Mouse (Mus musculus): ENCODE measurements at regions not wholly inside any gene's neighbourhood (a gene's known extent, or its start where the extent isn't known, plus 50 kb on each side); places are given as distances from the start of the nearest gene placed in this dataset.

DNA sequence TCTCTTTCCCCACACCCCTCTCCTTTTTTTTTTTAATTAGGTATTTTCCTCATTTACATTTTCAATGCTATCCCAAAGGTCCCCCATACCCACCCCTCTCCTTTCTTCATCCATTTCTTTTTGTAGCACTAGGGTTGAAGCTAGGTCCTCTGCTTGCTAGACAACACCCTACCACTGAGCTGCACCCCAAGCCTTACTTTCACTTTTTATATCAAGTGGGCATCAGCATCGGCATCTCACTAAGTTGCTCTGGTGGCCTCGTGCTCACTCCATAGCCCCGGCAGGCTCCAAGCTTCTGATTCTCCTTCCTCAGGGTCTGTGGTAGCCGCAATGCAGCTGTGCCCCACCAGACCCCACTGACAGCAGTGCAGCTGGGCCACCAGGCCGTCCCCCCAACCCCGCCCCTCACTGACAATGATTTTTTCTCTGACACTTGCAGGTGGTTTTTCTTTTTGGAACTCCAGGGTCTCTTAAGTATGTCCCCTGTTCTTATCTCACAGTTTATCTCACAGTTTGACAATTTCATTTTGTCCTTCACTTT, 77.5 kb downstream of the Nufip1 start:
- WGBS: 91% methylated on average over 6 of the region's 6 CpGs
- no peak for ATAC-seq
- Histone ChIP-seq H3K9ac (ENCODE audit: low read depth, low read length) (no peak overlapping the region), H3K4me3 (ENCODE audit: low read length) (no peak overlapping the region), H3K4me1 (ENCODE audit: control insufficient read depth, insufficient read depth, low read length) (peaks cover 4% of the 10 kb centered on the region; the same call in 1 of the 2 replicates), H3K36me3 (ENCODE audit: control insufficient read depth, insufficient read depth, low read length) (no peaks in the 10 kb centered on the region), H3K4me2 (ENCODE audit: low read depth, low read length) (no peak overlapping the region), H3K27ac (ENCODE audit: low read length) (no peak overlapping the region), H3K27me3 (replicated peaks; ENCODE audit: control insufficient read depth, insufficient read depth, low read length) (no peaks in the 10 kb centered on the region), H3K9me3 (ENCODE audit: control insufficient read depth, low read length) (no peaks in the 10 kb centered on the region)

DNA sequence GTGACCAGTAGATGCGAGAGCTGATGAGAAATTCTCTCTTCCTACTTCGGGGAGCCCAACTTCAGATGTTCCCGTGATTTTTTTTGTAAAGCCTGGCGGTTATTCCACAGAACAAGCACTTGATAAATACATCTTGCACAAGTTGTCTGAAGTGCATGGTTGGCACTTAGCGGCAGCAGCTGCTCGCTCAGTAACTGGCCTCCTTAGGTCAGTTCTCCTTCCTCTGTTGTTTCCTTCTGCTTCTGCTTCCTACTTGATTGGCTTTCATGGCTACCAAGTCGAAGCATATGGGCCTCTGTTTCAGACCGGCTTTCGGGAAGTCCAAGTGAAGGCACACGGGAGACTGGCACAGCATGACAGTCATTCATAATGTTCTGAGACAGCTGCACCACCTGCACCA, 84.6 kb downstream of the Nufip1 start:
- H3K36me3 ChIP-seq (ENCODE audit: control insufficient read depth, insufficient read depth, low read length): no peaks in the 10 kb centered on the region
- 78% methylated on average over 10 of the region's 10 CpGs for WGBS
- H3K9me3 ChIP-seq (ENCODE audit: control insufficient read depth, low read length): no peaks in the 10 kb centered on the region
- no peaks in the 10 kb centered on the region for H3K4me1 ChIP-seq (ENCODE audit: control insufficient read depth, insufficient read depth, low read length)
- ATAC-seq: no peak
- no peak overlapping the region for H3K9ac ChIP-seq (ENCODE audit: low read depth, low read length)
- H3K4me3 ChIP-seq (ENCODE audit: low read length): no peak overlapping the region
- H3K27me3 ChIP-seq (replicated peaks; ENCODE audit: control insufficient read depth, insufficient read depth, low read length): no peaks in the 10 kb centered on the region
- H3K27ac ChIP-seq (ENCODE audit: low read length): no peak overlapping the region
- H3K4me2 ChIP-seq (ENCODE audit: low read depth, low read length): no peak overlapping the region

DNA sequence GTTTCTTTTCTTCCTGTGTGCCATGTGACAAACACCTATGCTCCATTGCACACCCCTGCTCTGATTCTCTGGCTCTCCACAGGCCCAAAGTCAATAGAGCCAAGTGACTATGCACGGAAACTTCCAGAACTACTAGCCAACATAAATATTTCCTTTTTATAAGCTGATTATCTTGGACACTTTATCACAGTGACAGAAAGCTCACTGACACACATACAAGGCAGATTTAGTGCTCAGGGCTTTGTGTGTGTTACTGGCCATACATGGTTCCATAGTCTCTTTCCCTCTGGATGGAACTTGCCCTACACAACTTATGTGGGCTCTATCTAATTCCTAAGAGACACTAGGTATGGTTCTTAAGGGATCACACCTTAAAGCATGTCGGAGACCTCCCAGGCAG, 86.7 kb downstream of the Nufip1 start:
- Histone ChIP-seq H3K27ac (ENCODE audit: low read length) (no peak overlapping the region), H3K36me3 (ENCODE audit: control insufficient read depth, insufficient read depth, low read length) (no peaks in the 10 kb centered on the region), H3K4me2 (ENCODE audit: low read depth, low read length) (no peak overlapping the region), H3K9me3 (ENCODE audit: control insufficient read depth, low read length) (no peaks in the 10 kb centered on the region), H3K9ac (ENCODE audit: low read depth, low read length) (no peak overlapping the region), H3K4me3 (ENCODE audit: low read length) (no peak overlapping the region), H3K4me1 (ENCODE audit: control insufficient read depth, insufficient read depth, low read length) (no peaks in the 10 kb centered on the region), H3K27me3 (replicated peaks; ENCODE audit: control insufficient read depth, insufficient read depth, low read length) (no peaks in the 10 kb centered on the region)
- ATAC-seq: no peak
- WGBS: 73% methylated on average over 2 of the region's 2 CpGs

DNA sequence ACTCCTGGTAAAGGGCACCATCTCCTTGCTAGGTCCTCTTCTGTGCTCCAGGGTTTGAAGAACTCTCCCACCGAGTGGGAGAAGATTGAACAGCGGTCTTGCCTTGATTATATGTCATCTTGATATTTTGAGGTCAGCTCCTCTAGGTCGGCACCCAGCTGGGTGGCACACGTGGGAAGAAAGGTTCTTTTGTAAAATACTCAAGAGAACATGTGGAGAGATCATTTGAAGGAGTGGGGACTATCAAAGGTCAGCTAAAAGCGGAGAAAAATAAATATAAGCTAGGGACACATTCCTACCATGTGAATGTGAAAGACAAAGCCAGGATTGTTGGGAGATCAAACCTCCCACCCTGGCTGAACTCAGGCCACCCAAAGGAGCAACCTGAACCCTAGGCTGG, 87.7 kb downstream of the Nufip1 start:
- Histone ChIP-seq H3K36me3 (ENCODE audit: control insufficient read depth, insufficient read depth, low read length) (no peaks in the 10 kb centered on the region), H3K4me3 (ENCODE audit: low read length) (no peak overlapping the region), H3K9me3 (ENCODE audit: control insufficient read depth, low read length) (no peaks in the 10 kb centered on the region), H3K27me3 (replicated peaks; ENCODE audit: control insufficient read depth, insufficient read depth, low read length) (no peaks in the 10 kb centered on the region), H3K27ac (ENCODE audit: low read length) (no peak overlapping the region), H3K4me1 (ENCODE audit: control insufficient read depth, insufficient read depth, low read length) (no peaks in the 10 kb centered on the region), H3K9ac (ENCODE audit: low read depth, low read length) (no peak overlapping the region), H3K4me2 (ENCODE audit: low read depth, low read length) (no peak overlapping the region)
- no peak for ATAC-seq
- WGBS: 61% methylated on average over 5 of the region's 5 CpGs

DNA sequence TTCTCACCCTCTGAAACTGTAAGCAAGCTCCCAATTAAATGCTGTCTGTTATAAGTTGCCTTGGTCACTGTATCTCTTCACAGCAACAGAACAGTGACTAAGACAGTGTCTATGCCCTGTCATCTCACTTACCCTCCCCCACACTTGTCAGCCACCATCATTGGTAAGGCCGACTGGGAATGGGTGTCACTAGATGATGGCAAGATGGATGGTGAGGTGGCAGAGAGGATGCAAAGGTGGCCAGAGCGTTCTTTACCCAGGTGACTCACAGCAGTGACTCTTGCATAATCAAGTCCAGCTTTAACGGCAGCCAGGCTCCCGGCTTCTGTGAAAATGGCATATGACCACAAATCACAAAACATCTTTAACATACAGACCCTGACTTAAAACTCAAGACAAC, 91.9 kb downstream of the Nufip1 start:
- ATAC-seq: no peak
- Histone ChIP-seq H3K4me2 (ENCODE audit: low read depth, low read length) (no peak overlapping the region), H3K27me3 (replicated peaks; ENCODE audit: control insufficient read depth, insufficient read depth, low read length) (no peaks in the 10 kb centered on the region), H3K9me3 (ENCODE audit: control insufficient read depth, low read length) (no peaks in the 10 kb centered on the region), H3K9ac (ENCODE audit: low read depth, low read length) (no peak overlapping the region), H3K27ac (ENCODE audit: low read length) (no peak overlapping the region), H3K4me1 (ENCODE audit: control insufficient read depth, insufficient read depth, low read length) (no peaks in the 10 kb centered on the region), H3K36me3 (ENCODE audit: control insufficient read depth, insufficient read depth, low read length) (no peaks in the 10 kb centered on the region), H3K4me3 (ENCODE audit: low read length) (no peak overlapping the region)
- WGBS: 86% methylated on average over 4 of the region's 4 CpGs

DNA sequence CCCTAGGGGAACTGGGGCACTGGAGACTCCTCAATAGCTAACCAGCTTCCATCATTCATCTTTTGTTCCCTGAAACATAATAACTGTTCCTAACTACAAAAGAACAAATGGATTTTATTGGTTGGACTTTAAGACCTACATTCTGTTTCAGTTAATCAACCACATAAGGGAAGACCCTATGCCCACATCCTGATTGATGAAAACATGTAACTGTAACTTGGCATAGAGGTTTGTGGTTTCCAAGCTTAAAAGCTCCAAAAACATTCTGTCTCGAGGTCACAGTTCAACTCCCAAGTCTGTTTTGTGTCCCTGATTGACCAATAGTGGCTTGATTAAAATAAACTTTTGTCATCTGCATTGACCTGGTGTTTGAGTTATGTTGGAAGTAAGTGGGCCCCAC, 92.4 kb downstream of the Nufip1 start:
- Histone ChIP-seq H3K27me3 (replicated peaks; ENCODE audit: control insufficient read depth, insufficient read depth, low read length) (no peaks in the 10 kb centered on the region), H3K4me1 (ENCODE audit: control insufficient read depth, insufficient read depth, low read length) (no peaks in the 10 kb centered on the region), H3K36me3 (ENCODE audit: control insufficient read depth, insufficient read depth, low read length) (no peaks in the 10 kb centered on the region), H3K27ac (ENCODE audit: low read length) (no peak overlapping the region), H3K4me2 (ENCODE audit: low read depth, low read length) (no peak overlapping the region), H3K9ac (ENCODE audit: low read depth, low read length) (no peak overlapping the region), H3K4me3 (ENCODE audit: low read length) (no peak overlapping the region), H3K9me3 (ENCODE audit: control insufficient read depth, low read length) (no peaks in the 10 kb centered on the region)
- ATAC-seq: no peak
- WGBS: 54% methylated on average over 1 of the region's 1 CpGs

DNA sequence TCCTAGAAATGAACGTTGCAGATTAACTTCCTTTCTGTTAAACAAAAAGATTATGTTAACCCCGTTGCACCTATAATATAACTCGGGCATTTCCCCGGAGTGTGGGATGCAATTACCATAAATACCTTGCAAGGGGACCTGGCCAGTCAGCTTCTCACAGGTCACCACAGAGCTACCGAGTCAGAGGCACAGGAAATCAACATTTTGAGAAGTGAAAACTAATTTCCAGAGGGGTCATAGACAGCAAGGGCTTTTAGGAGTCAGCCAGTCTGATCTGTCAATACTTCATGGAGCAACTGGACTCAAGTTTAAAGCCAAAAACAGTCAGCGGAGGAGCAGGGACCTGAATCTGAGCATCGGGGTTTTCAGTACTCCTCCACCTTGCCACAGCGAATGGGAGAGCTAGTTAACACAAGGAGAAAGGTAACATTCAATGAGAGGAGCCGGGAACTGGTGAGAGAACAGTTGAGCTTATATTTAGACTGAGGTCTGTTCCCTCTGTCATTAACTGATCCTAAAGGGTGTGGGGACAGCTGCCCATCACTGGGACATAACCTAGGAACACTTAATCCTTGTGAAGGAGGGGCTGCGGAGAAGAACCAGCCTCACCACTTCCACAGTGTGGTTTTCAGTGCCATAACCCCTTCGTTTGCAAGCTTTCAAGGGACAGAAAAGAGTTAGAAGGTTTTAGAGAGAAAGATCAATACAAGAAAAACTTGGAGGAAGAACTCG, 105.9 kb downstream of the Nufip1 start:
- H3K27ac ChIP-seq (ENCODE audit: low read length): peak overlapping the region; percentile 55; the same call in 1 of the 2 replicates
- no peak overlapping the region for H3K9ac ChIP-seq (ENCODE audit: low read depth, low read length)
- H3K9me3 ChIP-seq (ENCODE audit: control insufficient read depth, low read length): no peaks in the 10 kb centered on the region
- H3K4me2 ChIP-seq (ENCODE audit: low read depth, low read length): no peak overlapping the region
- 62% methylated on average over 12 of the region's 12 CpGs for WGBS
- H3K27me3 ChIP-seq (replicated peaks; ENCODE audit: control insufficient read depth, insufficient read depth, low read length): no peaks in the 10 kb centered on the region
- H3K4me3 ChIP-seq (ENCODE audit: low read length): no peak overlapping the region
- no peak for ATAC-seq
- H3K4me1 ChIP-seq (ENCODE audit: control insufficient read depth, insufficient read depth, low read length): 0 out of 2 replicates have a peak, but pooled peaks cover 8% of the 10 kb centered on the region
- no peaks in the 10 kb centered on the region for H3K36me3 ChIP-seq (ENCODE audit: control insufficient read depth, insufficient read depth, low read length)

DNA sequence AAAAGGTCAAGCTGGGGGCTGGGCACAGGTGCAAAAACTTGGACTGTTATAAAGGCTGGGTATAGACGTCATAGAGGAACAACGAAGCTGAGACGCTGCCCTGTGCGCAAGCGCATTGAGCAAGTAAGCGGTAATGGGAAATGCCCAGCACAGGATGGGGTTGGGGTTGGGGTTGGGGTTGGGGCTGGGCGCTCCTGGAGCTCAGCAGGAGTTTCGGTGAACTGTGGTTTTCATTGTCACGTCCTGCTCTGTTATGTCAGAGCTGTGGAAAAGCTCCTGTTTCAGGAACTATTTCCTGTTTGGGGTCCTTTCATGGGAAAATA, 106.4 kb downstream of the Nufip1 start:
- Histone ChIP-seq H3K9me3 (ENCODE audit: control insufficient read depth, low read length) (no peaks in the 10 kb centered on the region), H3K4me3 (ENCODE audit: low read length) (no peak overlapping the region), H3K9ac (ENCODE audit: low read depth, low read length) (no peak overlapping the region), H3K27me3 (replicated peaks; ENCODE audit: control insufficient read depth, insufficient read depth, low read length) (no peaks in the 10 kb centered on the region), H3K27ac (ENCODE audit: low read length) (peak overlapping the region; percentile 55), H3K36me3 (ENCODE audit: control insufficient read depth, insufficient read depth, low read length) (no peaks in the 10 kb centered on the region), H3K4me1 (ENCODE audit: control insufficient read depth, insufficient read depth, low read length) (peaks cover 12% of the 10 kb centered on the region), H3K4me2 (ENCODE audit: low read depth, low read length) (no peak overlapping the region)
- WGBS: 70% methylated on average over 9 of the region's 9 CpGs
- peak; percentile 34 for ATAC-seq

DNA sequence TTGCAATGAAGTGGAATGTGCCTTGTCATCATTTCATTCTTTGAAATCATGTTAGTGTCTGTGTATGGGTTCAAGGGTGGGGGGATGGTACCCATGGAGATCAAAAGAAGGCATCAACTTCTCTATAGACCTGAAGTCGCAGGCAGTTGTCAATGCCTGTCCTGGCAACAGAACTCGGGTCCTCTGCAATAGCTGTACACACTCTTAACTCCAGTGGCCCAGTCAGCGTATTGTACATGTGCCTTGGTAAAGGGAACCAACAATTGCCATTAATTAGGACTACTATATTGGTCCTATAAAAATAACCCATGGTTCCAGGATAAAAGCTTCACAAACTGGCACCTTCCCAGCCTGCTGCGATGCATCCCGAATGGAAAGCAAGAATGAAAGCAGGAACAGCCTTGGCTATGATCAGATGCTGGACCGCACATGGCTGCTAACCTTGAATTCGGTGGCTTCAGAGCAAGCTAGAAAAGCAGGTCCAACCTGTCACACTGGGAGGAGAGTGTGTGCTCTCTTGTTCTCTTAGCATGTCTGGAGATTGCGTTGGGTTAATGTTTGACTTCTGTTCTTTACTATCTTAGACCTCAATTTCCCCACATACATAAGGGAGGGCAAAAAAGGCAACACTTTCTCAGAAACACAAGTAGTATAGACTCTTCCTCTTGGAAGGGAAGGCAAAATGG, 107.0 kb downstream of the Nufip1 start:
- no peak overlapping the region for H3K9ac ChIP-seq (ENCODE audit: low read depth, low read length)
- no peaks in the 10 kb centered on the region for H3K9me3 ChIP-seq (ENCODE audit: control insufficient read depth, low read length)
- peak overlapping the region; percentile 55 for H3K27ac ChIP-seq (ENCODE audit: low read length)
- no peaks in the 10 kb centered on the region for H3K36me3 ChIP-seq (ENCODE audit: control insufficient read depth, insufficient read depth, low read length)
- H3K4me3 ChIP-seq (ENCODE audit: low read length): no peak overlapping the region
- peak; percentile 94 for ATAC-seq
- H3K27me3 ChIP-seq (replicated peaks; ENCODE audit: control insufficient read depth, insufficient read depth, low read length): no peaks in the 10 kb centered on the region
- peaks cover 17% of the 10 kb centered on the region for H3K4me1 ChIP-seq (ENCODE audit: control insufficient read depth, insufficient read depth, low read length)
- 63% methylated on average over 8 of the region's 8 CpGs for WGBS
- 0 out of 2 replicates have a peak overlapping the region, but pooled peaks have one; percentile 17 for H3K4me2 ChIP-seq (ENCODE audit: low read depth, low read length)

Data from intestine, embryonic 16.5 days (tissue).